ENCODE assay signal across 15 mouse cellular contexts in genomic region chr10:39045111-39045510, GRCm38 (mm10).
"Had no signal": no experiment of that assay in that cellular context is flagged by ENCODE, and none has a peak within 500 bp of the region (broad histone marks: within the 10 kb centered on the region; RNA-seq: fewer than 3 reads in every experiment).

No protein-coding gene starts in this region.

- ATAC-seq: midbrain, embryonic 16.5 days had no signal

- H3K9ac ChIP-seq: kidney, embryonic 15.5 days; liver, embryonic 15.5 days; lung, embryonic 14.5 days; midbrain, embryonic 12.5 days; neural tube, embryonic 13.5 days had no signal

- H3K4me2 ChIP-seq: kidney, embryonic 15.5 days; liver, embryonic 11.5 days; liver, embryonic 15.5 days; lung, embryonic 14.5 days; midbrain, embryonic 12.5 days; neural tube, embryonic 13.5 days had no signal

- DNase-seq: kidney, adult 2 months; kidney, postnatal 14 days; lung, embryonic 14.5 days; right cerebral cortex, postnatal 4 days; thymus, postnatal 36 days had no signal

- H3K27me3 ChIP-seq: kidney, embryonic 15.5 days; liver, embryonic 15.5 days; midbrain, embryonic 12.5 days; neural tube, embryonic 13.5 days had no signal

- H3K4me3 ChIP-seq: kidney, embryonic 15.5 days; left cerebral cortex, adult 2 months; limb, embryonic 10.5 days; liver, embryonic 15.5 days; megakaryocyte, embryonic 14.5 days; midbrain, embryonic 12.5 days; neural tube, embryonic 13.5 days had no signal

- H3K27ac ChIP-seq: kidney, embryonic 15.5 days; left cerebral cortex, adult 2 months; limb, embryonic 10.5 days; liver, embryonic 15.5 days; macrophage; midbrain, embryonic 12.5 days; neural tube, embryonic 13.5 days had no signal

- H3K4me1 ChIP-seq: kidney, embryonic 15.5 days; limb, embryonic 10.5 days; liver, embryonic 15.5 days; megakaryocyte, embryonic 14.5 days; midbrain, embryonic 12.5 days; neural tube, embryonic 13.5 days had no signal

- H3K36me3 ChIP-seq: liver, embryonic 15.5 days; midbrain, embryonic 12.5 days; neural tube, embryonic 13.5 days had no signal

- H3K9me3 ChIP-seq: kidney, embryonic 15.5 days; limb, embryonic 10.5 days; liver, embryonic 15.5 days; megakaryocyte, embryonic 14.5 days; midbrain, embryonic 12.5 days; neural tube, embryonic 13.5 days had no signal
